Mouse (Mus musculus) C3H10T1/2 (cell line): ENCODE data around the gene Cebpz. TPM values are rescaled to one million over a fixed set of nuclear protein-coding genes. Genes with fewer than 3 reads are reported as not detected.

ENCODE experiments used
- polyA plus RNA-seq, 2 experiments: library from polyadenylated mRNA; unstranded; fragments of >200 nt; fragmentation: generic; extraction: Trizol; gene quantifications; one replicate each; pipeline ENCODE4 v1.2.1; 2012; ENCODE audit warnings: missing spikeins in 2 of 2

The Cebpz gene
- polyA plus RNA-seq = 10 to 100 TPM in 1 of 2 experiments, 1 to 10 TPM in 1; 3.3 to 10.7 TPM

GRCm38 (mm10) chr17:78936466-78937228 is at the start of gene Cebpz, which contains the start of gene Ndufaf7:
Gene Cebpz (minus strand): TSS chr17:78937066.
Gene Ndufaf7 (plus strand): TSS chr17:78937136.

GRCm38 (mm10) chr17:78916369-78916813 is 20.5 kb downstream of the Cebpz start, which contains the start of gene Cebpzos:
Gene Cebpzos (plus strand): TSS chr17:78916500.

GRCm38 (mm10) chr17:78906892-78907291 is 30.0 kb downstream of the Cebpz start, which contains the start of gene Sult6b1:
Gene Sult6b1 (minus strand): TSS chr17:78906992.

GRCm38 (mm10) chr17:78882401-78883112 is 54.3 kb downstream of the Cebpz start, which contains the start of gene Eif2ak2:
Gene Eif2ak2 (minus strand): TSS chr17:78882573.

Other genes starting within 250 kb of the Cebpz start
- 1 to 10 TPM in 1 of 2 experiments, under 1 TPM in 1; 0.25 to 2.9 TPM for gene Strn, start 199.9 kb downstream of the Cebpz start, polyA plus RNA-seq
- gene Heatr5b, start 101.7 kb downstream of the Cebpz start, polyA plus RNA-seq = 10 to 100 TPM in 1 of 2 experiments, 1 to 10 TPM in 1; 2.5 to 18.9 TPM
- gene Gpatch11, start 101.5 kb downstream of the Cebpz start, polyA plus RNA-seq = 10 to 100 TPM in 1 of 2 experiments, 1 to 10 TPM in 1; 2.2 to 11.4 TPM
- 1 to 10 TPM in 1 of 2 experiments, under 1 TPM in 1; 0.61 to 7.2 TPM for gene Eif2ak2, start 54.5 kb downstream of the Cebpz start, polyA plus RNA-seq
- 1 to 10 TPM in 1 of 2 experiments, under 1 TPM in 1; 0.05 to 1.1 TPM for gene Sult6b1, start 30.1 kb downstream of the Cebpz start, polyA plus RNA-seq
- 10 to 100 TPM in 1 of 2 experiments, 1 to 10 TPM in 1; 6.7 to 38.6 TPM for gene Cebpzos, start 20.6 kb downstream of the Cebpz start, polyA plus RNA-seq
- gene Ndufaf7, start 70 bp upstream of the Cebpz start, polyA plus RNA-seq = 10 to 100 TPM in 1 of 2 experiments, 1 to 10 TPM in 1; 9.6 to 25.1 TPM
- 10 to 100 TPM in 1 of 2 experiments, under 1 TPM in 1; 0.89 to 12.0 TPM for gene Prkd3, start 83.8 kb upstream of the Cebpz start, polyA plus RNA-seq
- gene Qpct, start 114.8 kb upstream of the Cebpz start, polyA plus RNA-seq = not detected